8 mouse cellular contexts compared by ENCODE assay signal in genomic region chr16:20589939-20590679, GRCm38 (mm10). TPM values are rescaled to one million over a fixed set of nuclear protein-coding genes. Genes with fewer than 3 reads are reported as not detected.
DNase-seq lines count a peak whose midpoint lies in the region; ATAC-seq and TF ChIP-seq lines count a peak whose summit lies in the region.

No protein-coding gene starts in this region.

- 0 out of 2 replicates have a peak overlapping the region, but pooled peaks have one; percentile 10 for H3K9ac ChIP-seq in heart, embryonic 15.5 days
- H3K9ac ChIP-seq in midbrain, postnatal 0 days (replicated peaks; ENCODE audit: low read length, poor library complexity, severe bottlenecking): peak overlapping the region; percentile 69

- peak; percentile 31 for DNase-seq in adrenal gland, adult 2 months
- DNase-seq in adrenal gland, postnatal 4 days (ENCODE audit: low spot score in 2 of 2): no peak
- peak; percentile 43 to 61 for DNase-seq in cerebellum, postnatal 36 days
- peak; percentile 26 to 75 for DNase-seq in left cerebral cortex, postnatal 10 days (ENCODE audit: extremely low spot score in 1 of 2, low spot score in 2 of 2)
- DNase-seq in midbrain, postnatal 0 days (ENCODE audit: low spot score): peak; percentile 82
- no peak for DNase-seq in spleen, adult 18-20 months

- ATAC-seq in heart, embryonic 15.5 days (replicated peaks; ENCODE audit: insufficient number of reproducible peaks, insufficient read depth, low FRiP score, low read depth): peak; percentile 69; the same call in 1 of the 2 replicates
- peak; percentile 88 for ATAC-seq in midbrain, postnatal 0 days (ENCODE audit: low FRiP score)

- H3K9me3 ChIP-seq in E14TG2a.4 (ENCODE audit: low read length): no peaks in the 10 kb centered on the region
- no peaks in the 10 kb centered on the region for H3K9me3 ChIP-seq in heart, embryonic 15.5 days (replicated peaks)
- H3K9me3 ChIP-seq in midbrain, postnatal 0 days (ENCODE audit: low read length): no peaks in the 10 kb centered on the region

- TF ChIP-seq CTCF in E14TG2a.4 (conservative IDR thresholded peaks at IDR 0.05; ENCODE audit: low read length): no peak
- TF ChIP-seq CTCF in midbrain, postnatal 0 days (IDR thresholded peaks at IDR 0.05): no peak

- under 1% methylated on average over 38 of the region's 39 CpGs for WGBS in heart, embryonic 15.5 days
- under 1% methylated on average over 37 of the region's 39 CpGs for WGBS in midbrain, postnatal 0 days

- peaks cover 24% of the 10 kb centered on the region for H3K4me1 ChIP-seq in E14TG2a.4 (replicated peaks; ENCODE audit: low read depth, low read length)
- H3K4me1 ChIP-seq in heart, embryonic 15.5 days (replicated peaks): peaks cover 22% of the 10 kb centered on the region
- peaks cover 2% of the 10 kb centered on the region; the same call in 1 of the 2 replicates for H3K4me1 ChIP-seq in midbrain, postnatal 0 days (ENCODE audit: insufficient read depth, low read length)

- H3K27me3 ChIP-seq in E14TG2a.4 (ENCODE audit: insufficient read depth, low read length): peaks cover 72% of the 10 kb centered on the region
- peaks cover 71% of the 10 kb centered on the region for H3K27me3 ChIP-seq in heart, embryonic 15.5 days
- H3K27me3 ChIP-seq in midbrain, postnatal 0 days (ENCODE audit: insufficient read depth, low read length): peaks cover 13% of the 10 kb centered on the region; the same call in 1 of the 2 replicates

- no peaks in the 10 kb centered on the region for H3K36me3 ChIP-seq in E14TG2a.4 (ENCODE audit: insufficient read depth, low read length)
- no peaks in the 10 kb centered on the region for H3K36me3 ChIP-seq in heart, embryonic 15.5 days
- no peaks in the 10 kb centered on the region for H3K36me3 ChIP-seq in midbrain, postnatal 0 days (ENCODE audit: insufficient read depth, low read length)

- H3K4me2 ChIP-seq in heart, embryonic 15.5 days: peak overlapping the region; percentile 78
- peak overlapping the region; percentile 75 for H3K4me2 ChIP-seq in midbrain, postnatal 0 days (ENCODE audit: low read depth, low read length, poor library complexity, severe bottlenecking)

- peak overlapping the region; percentile 78 for H3K4me3 ChIP-seq in E14TG2a.4 (replicated peaks; ENCODE audit: low read length)
- peak overlapping the region; percentile 46 for H3K4me3 ChIP-seq in heart, embryonic 15.5 days
- H3K4me3 ChIP-seq in midbrain, postnatal 0 days (ENCODE audit: low read depth, low read length): peak overlapping the region; percentile 66

- intact Hi-C loops in left cerebral cortex, postnatal 10 days (cut with DNase I): loop anchor here (5.0 kb wide), 1 partner anchor 97 kb away; no protein-coding TSS in a partner anchor

- no peak overlapping the region for H3K27ac ChIP-seq in heart, embryonic 15.5 days
- peak overlapping the region; percentile 83 for H3K27ac ChIP-seq in midbrain, postnatal 0 days (ENCODE audit: low read depth, low read length)

RNA-seq across cellular contexts. Expression of gene Vwa5b2, which starts 0.8 kb away (rescaled TPM):
- 1 to 10 TPM; 1.3 to 1.4 TPM for total RNA-seq in adrenal gland, adult 2 months (2021)
- polyA plus RNA-seq in adrenal gland, adult 2 months (2012; rRNA removed): 3.7 and 5.9 TPM in 2 replicates
- 10 to 100 TPM in 1 of 2 experiments, 1 to 10 TPM in 1; 10.0 to 12.5 TPM for total RNA-seq in adrenal gland, postnatal 4 days (2021)
- polyA plus RNA-seq in heart, embryonic 15.5 days (2015; fragmentation: Nextera tagmentation; extraction: Ambion mirVana): 0.09 and 0.80 TPM in 2 replicates
- total RNA-seq in left cerebral cortex, postnatal 10 days (2021): 10 to 100 TPM; 78.1 to 78.5 TPM
- 65.7 and 66.6 TPM in 2 replicates for total RNA-seq in midbrain, postnatal 0 days (2014; rRNA removed)
- 35.5 and 36.4 TPM in 2 replicates for polyA plus RNA-seq in midbrain, postnatal 0 days (2015; fragmentation: Nextera tagmentation; extraction: Ambion mirVana)

RNA-seq across cellular contexts. Expression of gene Eef1akmt4, which starts 21.3 kb away (rescaled TPM):
- 1 to 10 TPM; 9.2 to 9.5 TPM for total RNA-seq in adrenal gland, adult 2 months (2021)
- polyA plus RNA-seq in adrenal gland, adult 2 months (2012; rRNA removed): 9.2 and 10.4 TPM in 2 replicates
- total RNA-seq in adrenal gland, postnatal 4 days (2021): 1 to 10 TPM; 6.8 to 7.0 TPM
- 13.4 and 17.6 TPM in 2 replicates for polyA plus RNA-seq in heart, embryonic 15.5 days (2015; fragmentation: Nextera tagmentation; extraction: Ambion mirVana)
- total RNA-seq in left cerebral cortex, postnatal 10 days (2021): 1 to 10 TPM; 2.1 to 2.3 TPM
- 5.2 and 6.8 TPM in 2 replicates for total RNA-seq in midbrain, postnatal 0 days (2014; rRNA removed)
- 3.3 TPM in 2 replicates for polyA plus RNA-seq in midbrain, postnatal 0 days (2015; fragmentation: Nextera tagmentation; extraction: Ambion mirVana)

RNA-seq across cellular contexts. Expression of gene Gm49333, which starts 21.3 kb away (rescaled TPM):
- not detected for total RNA-seq in adrenal gland, adult 2 months (2021)
- not detected in 2 replicates for polyA plus RNA-seq in adrenal gland, adult 2 months (2012; rRNA removed)
- total RNA-seq in adrenal gland, postnatal 4 days (2021): under 1 TPM in 1 of 2 experiments, not detected in 1; 0.37 TPM
- not detected in 2 replicates for polyA plus RNA-seq in heart, embryonic 15.5 days (2015; fragmentation: Nextera tagmentation; extraction: Ambion mirVana)
- not detected for total RNA-seq in left cerebral cortex, postnatal 10 days (2021)
- not detected in 2 replicates for total RNA-seq in midbrain, postnatal 0 days (2014; rRNA removed)
- polyA plus RNA-seq in midbrain, postnatal 0 days (2015; fragmentation: Nextera tagmentation; extraction: Ambion mirVana): not detected in 2 replicates

RNA-seq across cellular contexts. Expression of gene Alg3, which starts 21.4 kb away (rescaled TPM):
- 10 to 100 TPM; 28.9 to 37.1 TPM for total RNA-seq in adrenal gland, adult 2 months (2021)
- 32.3 and 47.0 TPM in 2 replicates for polyA plus RNA-seq in adrenal gland, adult 2 months (2012; rRNA removed)
- total RNA-seq in adrenal gland, postnatal 4 days (2021): 10 to 100 TPM; 15.9 to 17.6 TPM
- polyA plus RNA-seq in heart, embryonic 15.5 days (2015; fragmentation: Nextera tagmentation; extraction: Ambion mirVana): 23.6 and 30.7 TPM in 2 replicates
- total RNA-seq in left cerebral cortex, postnatal 10 days (2021): 10 to 100 TPM; 12.7 to 14.0 TPM
- total RNA-seq in midbrain, postnatal 0 days (2014; rRNA removed): 21.3 and 38.2 TPM in 2 replicates
- 32.7 and 36.4 TPM in 2 replicates for polyA plus RNA-seq in midbrain, postnatal 0 days (2015; fragmentation: Nextera tagmentation; extraction: Ambion mirVana)

RNA-seq across cellular contexts. Expression of gene Camk2n2, which starts 31.0 kb away (rescaled TPM):
- total RNA-seq in adrenal gland, adult 2 months (2021): 10 to 100 TPM; 36.8 to 56.4 TPM
- 33.3 and 42.3 TPM in 2 replicates for polyA plus RNA-seq in adrenal gland, adult 2 months (2012; rRNA removed)
- total RNA-seq in adrenal gland, postnatal 4 days (2021): 10 to 100 TPM; 16.1 to 16.3 TPM
- 0.31 and 0.46 TPM in 2 replicates for polyA plus RNA-seq in heart, embryonic 15.5 days (2015; fragmentation: Nextera tagmentation; extraction: Ambion mirVana)
- total RNA-seq in left cerebral cortex, postnatal 10 days (2021): 100 to 1,000 TPM; 224 to 225 TPM
- total RNA-seq in midbrain, postnatal 0 days (2014; rRNA removed): 86.3 and 111 TPM in 2 replicates
- 85.4 and 87.6 TPM in 2 replicates for polyA plus RNA-seq in midbrain, postnatal 0 days (2015; fragmentation: Nextera tagmentation; extraction: Ambion mirVana)

Comparison
In these comparisons a context has a peak if more than half of its experiments do, and no peak if none do; other contexts are left out.
1. DNase-seq: peak in adrenal gland, adult 2 months (single experiment), cerebellum, postnatal 36 days (2 of 2), left cerebral cortex, postnatal 10 days (2 of 2) and midbrain, postnatal 0 days (single experiment); none in adrenal gland, postnatal 4 days (0 of 2) and spleen, adult 18-20 months (0 of 2).
2. RNA of gene Vwa5b2, which starts 0.8 kb away (total RNA-seq): 78.1 to 78.5 TPM in left cerebral cortex, postnatal 10 days, 65.7 to 66.6 TPM in midbrain, postnatal 0 days and 10.0 to 12.5 TPM in adrenal gland, postnatal 4 days; 1.3 to 1.4 TPM in adrenal gland, adult 2 months; every median in the first group is over 4 times any median in the second.
3. Peak in every context shown above with its lines, with median percentiles within 50 percentile points of each other: H3K4me3 ChIP-seq.